Mouse (Mus musculus) liver, embryonic 16.5 days (tissue): ENCODE measurements at regions not wholly inside any gene's neighbourhood (a gene's known extent, or its start where the extent isn't known, plus 50 kb on each side); places are given as distances from the start of the nearest gene placed in this dataset. TPM values are rescaled to one million over a fixed set of nuclear protein-coding genes. Genes with fewer than 3 reads are reported as not detected.

Experiments
- ATAC-seq: fragments of 200-750 bp; cut with Nextera tagmentation; 2 replicates; pipeline ENCODE4 v1.8.0; 2017; ENCODE audit warnings: low read depth, mild to moderate bottlenecking, moderate number of reproducible peaks, moderate library complexity
- H3K27ac ChIP-seq: fragments of 300-500 bp; sonication (generic); 2 replicates; pipeline ENCODE4 v1.5.1; 2014; ENCODE audit warnings: mild to moderate bottlenecking, low read length
- H3K27me3 ChIP-seq: fragments of 300-500 bp; sonication (generic); 2 replicates; pipeline ENCODE4 v1.6.1; 2014; ENCODE audit warnings: low read depth, low read length, mixed read lengths; ENCODE audit not compliant: control insufficient read depth, insufficient read depth
- H3K36me3 ChIP-seq: fragments of 300-500 bp; sonication (generic); 2 replicates; pipeline ENCODE4 v1.6.1; 2014; ENCODE audit warnings: mild to moderate bottlenecking; ENCODE audit not compliant: control insufficient read depth, insufficient read depth
- H3K4me1 ChIP-seq: fragments of 300-500 bp; sonication (generic); 2 replicates; pipeline ENCODE4 v1.6.1; 2014; ENCODE audit warnings: low read depth, low read length, mixed read lengths; ENCODE audit not compliant: control insufficient read depth
- H3K4me2 ChIP-seq: fragments of 300-500 bp; sonication (generic); 2 replicates; pipeline ENCODE4 v1.6.1; 2014; ENCODE audit warnings: low read depth, low read length, mixed read lengths
- H3K4me3 ChIP-seq: fragments of 300-500 bp; sonication (generic); 2 replicates; pipeline ENCODE4 v1.5.1; 2014; ENCODE audit warnings: low read depth, mild to moderate bottlenecking, low read length
- H3K9ac ChIP-seq: fragments of 300-500 bp; sonication (generic); 2 replicates; pipeline ENCODE4 v1.6.1; 2014; ENCODE audit warnings: low read depth, low read length
- H3K9me3 ChIP-seq: fragments of 300-500 bp; sonication (generic); replicated peaks from 2 replicates; pipeline ENCODE4 v1.6.1; 2016; ENCODE audit warnings: low read length; ENCODE audit not compliant: control insufficient read depth
- WGBS: fragments of 180-500 bp; shearing (Covaris S2); extraction: QIAGEN DNeasy Blood & Tissue Kit; methylation state at CpG from one replicate; pipeline ENCODE4 v1.1.7; 2014; ENCODE audit not compliant: insufficient replicate concordance; 5-methylcytosine and 5-hydroxymethylcytosine counted together
- microRNA-seq: library from miRNA; unstranded; fragments of <30 nt; microRNA quantifications from one replicate; pipeline ENCODE4, GENCODE M21; 2016

DNA sequence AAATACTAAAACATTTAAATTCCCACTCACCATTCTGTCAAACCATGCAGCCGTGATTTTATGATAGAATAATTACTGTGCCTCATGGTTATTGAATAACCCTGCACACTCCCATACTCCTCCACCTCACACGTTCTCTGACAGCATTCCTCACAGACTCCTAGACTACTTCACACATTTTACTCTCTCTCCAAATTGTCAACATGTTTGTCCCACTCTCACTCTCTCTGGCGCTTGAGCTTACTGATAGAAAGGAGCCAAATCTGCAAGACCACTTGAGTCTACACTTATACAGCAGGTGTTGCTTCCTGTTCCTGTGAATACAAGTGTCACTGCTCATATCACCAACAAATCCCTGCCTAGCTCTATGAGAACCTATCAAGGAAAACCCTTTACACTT is 102.9 kb upstream of the Sema3a start:
- Histone ChIP-seq H3K9ac (no peak overlapping the region), H3K27me3 (no peaks in the 10 kb centered on the region), H3K4me2 (no peak overlapping the region), H3K9me3 (no peaks in the 10 kb centered on the region), H3K27ac (no peak overlapping the region), H3K4me3 (no peak overlapping the region), H3K4me1 (no peaks in the 10 kb centered on the region), H3K36me3 (no peaks in the 10 kb centered on the region)
- 49% methylated on average over 3 of the region's 3 CpGs for WGBS
- no peak for ATAC-seq

DNA sequence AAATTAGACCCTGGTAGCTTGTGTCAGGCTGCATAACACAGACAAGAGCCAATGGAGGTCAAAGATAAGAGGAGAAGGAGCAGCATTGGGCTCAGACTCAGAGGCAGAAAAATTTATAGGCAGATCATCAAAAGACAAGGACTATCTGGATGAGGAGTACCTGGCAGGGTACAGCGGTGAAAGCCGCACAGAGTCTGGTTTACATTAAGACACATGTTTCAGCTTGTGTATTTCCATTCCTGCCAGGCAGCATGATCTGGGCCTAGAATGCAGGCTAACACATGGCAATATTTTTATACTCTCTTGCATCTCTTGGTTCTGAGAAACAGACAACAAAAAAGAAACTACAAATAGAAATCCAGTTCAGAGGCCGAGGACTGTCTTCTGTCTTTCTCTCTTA is 91.9 kb upstream of the Sema3a start:
- Histone ChIP-seq H3K4me3 (no peak overlapping the region), H3K27ac (no peak overlapping the region), H3K9me3 (no peaks in the 10 kb centered on the region), H3K9ac (no peak overlapping the region), H3K4me1 (no peaks in the 10 kb centered on the region), H3K27me3 (no peaks in the 10 kb centered on the region), H3K4me2 (no peak overlapping the region), H3K36me3 (no peaks in the 10 kb centered on the region)
- 77% methylated on average over 3 of the region's 3 CpGs for WGBS
- no peak for ATAC-seq

DNA sequence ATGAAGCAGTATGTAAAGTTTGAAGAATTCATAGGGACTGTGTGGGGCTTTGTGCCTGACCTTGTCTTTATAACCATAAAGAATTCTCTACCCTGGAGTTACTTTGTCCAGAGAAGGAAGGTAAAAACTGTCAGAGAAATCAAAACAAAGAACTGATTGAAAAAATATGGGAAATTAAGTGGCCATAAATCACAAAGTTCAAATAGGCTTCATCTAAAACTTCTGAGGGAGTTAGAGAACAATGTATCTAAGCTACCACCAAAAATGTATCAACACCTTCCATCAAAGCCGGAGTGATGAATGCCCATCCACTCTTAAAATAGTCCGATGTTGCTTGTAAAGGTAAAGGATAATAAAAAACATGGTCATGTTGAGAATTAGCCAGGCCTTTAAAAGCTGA is 89.1 kb upstream of the Sema3a start:
- Histone ChIP-seq H3K27ac (no peak overlapping the region), H3K36me3 (no peaks in the 10 kb centered on the region), H3K4me3 (no peak overlapping the region), H3K4me1 (no peaks in the 10 kb centered on the region), H3K27me3 (no peaks in the 10 kb centered on the region), H3K9ac (no peak overlapping the region), H3K4me2 (no peak overlapping the region), H3K9me3 (no peaks in the 10 kb centered on the region)
- WGBS: 63% methylated on average over 2 of the region's 2 CpGs
- ATAC-seq: no peak

DNA sequence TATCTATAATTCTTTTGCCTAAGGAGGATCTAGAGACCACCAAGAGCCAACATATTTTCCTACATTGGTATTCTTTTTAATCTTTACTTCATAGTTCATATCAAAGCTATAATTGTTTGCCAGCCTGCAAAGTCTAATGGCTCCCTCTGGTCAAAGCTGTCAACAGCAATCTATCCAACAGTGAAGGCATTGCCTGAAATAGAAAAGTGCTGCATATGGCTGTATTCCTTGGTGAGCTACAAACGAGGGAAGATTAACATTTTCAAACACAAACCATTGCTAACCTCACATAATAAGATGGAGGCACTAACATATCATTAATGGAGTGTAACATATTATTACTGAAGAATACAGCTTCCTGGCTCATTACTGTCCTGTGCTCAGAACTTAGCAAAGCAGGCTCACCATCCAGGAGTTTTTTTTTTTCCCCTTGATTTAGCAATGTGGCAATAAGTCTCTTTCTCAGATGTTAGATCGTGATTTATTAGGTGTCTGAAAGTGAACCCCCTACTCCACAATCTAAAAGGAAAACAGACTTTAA is 66.3 kb upstream of the Sema3a start:
- ATAC-seq: no peak
- H3K27ac ChIP-seq: no peak overlapping the region
- H3K9ac ChIP-seq: no peak overlapping the region
- no peaks in the 10 kb centered on the region for H3K4me1 ChIP-seq
- H3K9me3 ChIP-seq: no peaks in the 10 kb centered on the region
- H3K36me3 ChIP-seq: no peaks in the 10 kb centered on the region
- WGBS: 39% methylated on average over 2 of the region's 2 CpGs
- no peaks in the 10 kb centered on the region for H3K27me3 ChIP-seq
- H3K4me3 ChIP-seq: no peak overlapping the region
- H3K4me2 ChIP-seq: no peak overlapping the region

DNA sequence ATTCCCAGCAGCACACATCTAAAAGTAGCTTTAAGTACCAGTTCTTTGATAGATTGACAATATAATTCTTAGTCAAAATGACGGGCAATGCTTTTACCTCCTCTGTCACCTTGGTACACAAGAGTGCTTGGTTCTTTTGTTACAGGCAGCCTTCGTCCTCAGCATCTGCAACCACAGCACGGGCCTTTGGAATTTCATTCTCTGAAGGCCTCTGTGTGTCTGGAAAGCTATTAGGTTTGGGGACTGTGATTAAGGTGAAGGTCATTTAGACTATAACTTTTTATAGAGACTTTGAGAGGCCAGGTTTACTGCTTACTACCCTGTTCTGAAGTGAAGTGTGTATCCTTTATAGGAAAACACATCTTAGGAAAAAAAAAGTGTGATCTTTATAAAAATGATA is 58.3 kb upstream of the Sema3a start:
- no peaks in the 10 kb centered on the region for H3K9me3 ChIP-seq
- H3K4me1 ChIP-seq: no peaks in the 10 kb centered on the region
- no peaks in the 10 kb centered on the region for H3K36me3 ChIP-seq
- H3K27me3 ChIP-seq: no peaks in the 10 kb centered on the region
- H3K27ac ChIP-seq: no peak overlapping the region
- 51% methylated on average over 3 of the region's 3 CpGs for WGBS
- no peak overlapping the region for H3K9ac ChIP-seq
- H3K4me3 ChIP-seq: no peak overlapping the region
- no peak for ATAC-seq
- H3K4me2 ChIP-seq: no peak overlapping the region

Small RNA genes lying in the stretch of these regions (microRNA-seq; reads per million reads assigned to microRNA genes)
- gene Gm23243: not detected
